Mouse (Mus musculus): ENCODE data around the gene Tmem150a. TPM values are rescaled to one million over a fixed set of nuclear protein-coding genes. Genes with fewer than 3 reads are reported as not detected.
A peak's percentile ranks its signal among the peaks of the same experiment; 100 is the strongest.

Gene Tmem150a
- total RNA-seq, 2 experiments from 2014 or later = 18.8 to 20.9 TPM

DNA sequence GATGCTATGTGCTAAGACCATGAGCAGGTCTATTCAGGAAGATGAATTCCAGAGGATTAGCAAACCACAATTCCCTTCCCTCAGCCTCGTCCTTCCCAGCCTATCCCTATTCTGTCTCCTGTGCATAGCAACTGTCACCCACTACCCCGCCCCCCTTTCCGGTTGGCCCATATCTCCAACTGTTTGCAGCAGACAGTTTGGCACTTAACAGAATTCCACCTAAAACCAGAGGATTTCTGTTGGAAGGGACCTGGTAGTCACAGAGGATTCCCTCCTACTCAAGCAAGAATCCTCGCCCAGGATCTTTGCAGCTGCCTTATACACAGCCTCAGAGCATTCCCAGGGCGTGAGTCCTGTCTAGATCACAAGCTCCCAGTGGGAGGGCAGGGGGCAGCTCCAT, 15.9 kb downstream of the Tmem150a start:
- peak in 1 of 2 experiments; percentile 40 for DNase-seq (ENCODE audit: low spot score in 2 of 2)

DNA sequence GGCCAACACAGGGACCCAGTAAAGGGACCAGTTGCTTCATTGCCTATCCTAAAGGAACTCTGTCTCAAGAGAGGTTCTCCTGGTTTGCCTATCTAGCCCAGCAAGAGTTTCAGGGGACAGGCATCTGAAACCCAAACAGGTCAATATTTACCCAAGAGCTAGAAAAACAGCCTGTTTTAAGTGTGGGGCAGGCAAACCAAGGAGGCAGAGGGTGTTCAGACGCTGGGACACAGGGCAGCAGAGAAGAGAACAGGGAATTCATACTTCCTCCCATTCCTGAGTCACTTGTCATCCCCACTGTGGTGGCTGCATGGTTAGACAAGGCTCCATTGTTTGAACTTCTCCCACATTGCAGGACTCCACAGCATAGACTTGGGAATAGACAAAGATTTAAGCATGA, 16.3 kb downstream of the Tmem150a start:
- DNase-seq (ENCODE audit: low spot score in 2 of 2) = no peak

DNA sequence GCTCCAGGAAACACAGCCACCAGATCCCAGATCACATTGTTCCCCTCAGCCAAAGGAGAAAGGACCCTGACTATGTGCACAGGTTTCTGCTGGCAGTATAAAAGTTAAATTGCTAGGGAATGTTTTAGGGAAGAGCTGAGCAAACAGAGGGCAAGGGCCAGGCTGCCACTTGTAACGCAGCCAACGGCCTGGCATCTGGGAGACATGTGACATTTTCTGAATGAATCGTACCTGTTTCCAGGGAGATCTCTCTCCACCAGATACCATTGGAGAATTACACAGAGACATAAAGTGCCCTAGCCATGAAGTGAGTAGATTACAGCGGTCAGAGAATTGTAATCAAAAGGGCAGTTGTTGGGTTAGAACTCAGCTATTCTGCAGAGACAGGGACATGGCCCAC, 17.9 kb downstream of the Tmem150a start:
- DNase-seq (ENCODE audit: low spot score in 2 of 2) = no peak

DNA sequence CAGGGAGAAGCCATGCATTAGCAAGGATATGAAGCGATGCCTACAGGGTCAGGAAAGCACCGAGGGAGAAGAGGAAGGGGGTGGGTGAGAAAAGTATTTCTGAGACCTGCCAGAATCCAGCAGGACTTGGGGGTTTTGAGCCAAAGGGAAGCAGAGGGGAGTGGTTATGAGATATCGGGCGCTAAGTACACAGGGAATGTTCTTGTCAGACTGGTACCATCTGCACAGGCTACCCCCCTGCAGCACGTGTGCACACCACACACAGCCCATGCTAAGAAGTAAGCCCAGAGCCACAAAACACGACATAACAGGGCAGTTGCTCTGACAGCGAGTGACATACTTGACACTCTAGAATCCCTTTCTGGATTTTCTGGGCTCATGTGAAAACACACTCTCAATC, 19.0 kb downstream of the Tmem150a start:
- DNase-seq (ENCODE audit: low spot score in 2 of 2) = no peak

DNA sequence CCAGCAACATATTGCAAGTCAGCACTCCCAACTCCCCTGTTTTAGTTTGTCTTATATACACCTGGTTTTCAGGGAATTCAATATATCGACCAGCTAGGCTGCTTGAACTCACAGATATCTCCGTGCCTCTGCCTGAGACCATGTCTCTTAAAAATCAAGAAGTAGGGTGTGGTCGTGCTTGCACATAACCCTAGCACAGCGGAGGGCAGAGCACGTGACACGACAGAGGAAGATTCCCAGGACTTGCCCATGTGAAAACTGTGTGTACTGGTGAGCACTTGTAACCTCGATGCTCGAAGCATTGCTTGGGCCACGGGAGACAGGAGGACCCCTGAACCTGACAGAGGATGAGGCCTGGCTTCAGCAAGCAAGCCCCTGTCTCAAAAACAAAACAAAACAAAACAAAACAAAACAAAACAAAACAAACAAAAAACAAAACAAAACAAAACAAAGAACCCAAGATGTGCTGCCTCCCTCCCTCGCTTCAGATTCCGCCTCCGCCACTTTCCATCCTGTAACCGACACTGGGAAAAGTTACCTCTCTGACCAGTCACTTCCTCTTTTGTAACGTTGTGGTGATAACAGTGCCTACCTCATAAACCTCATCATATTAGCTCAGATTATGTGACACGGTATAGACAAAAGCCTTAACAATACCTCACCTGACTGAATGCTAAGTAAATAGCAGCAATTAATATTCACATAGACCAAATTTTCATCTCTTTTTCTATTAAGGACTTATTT, 19.7 kb downstream of the Tmem150a start:
- no peak for DNase-seq (ENCODE audit: low spot score in 2 of 2)

DNA sequence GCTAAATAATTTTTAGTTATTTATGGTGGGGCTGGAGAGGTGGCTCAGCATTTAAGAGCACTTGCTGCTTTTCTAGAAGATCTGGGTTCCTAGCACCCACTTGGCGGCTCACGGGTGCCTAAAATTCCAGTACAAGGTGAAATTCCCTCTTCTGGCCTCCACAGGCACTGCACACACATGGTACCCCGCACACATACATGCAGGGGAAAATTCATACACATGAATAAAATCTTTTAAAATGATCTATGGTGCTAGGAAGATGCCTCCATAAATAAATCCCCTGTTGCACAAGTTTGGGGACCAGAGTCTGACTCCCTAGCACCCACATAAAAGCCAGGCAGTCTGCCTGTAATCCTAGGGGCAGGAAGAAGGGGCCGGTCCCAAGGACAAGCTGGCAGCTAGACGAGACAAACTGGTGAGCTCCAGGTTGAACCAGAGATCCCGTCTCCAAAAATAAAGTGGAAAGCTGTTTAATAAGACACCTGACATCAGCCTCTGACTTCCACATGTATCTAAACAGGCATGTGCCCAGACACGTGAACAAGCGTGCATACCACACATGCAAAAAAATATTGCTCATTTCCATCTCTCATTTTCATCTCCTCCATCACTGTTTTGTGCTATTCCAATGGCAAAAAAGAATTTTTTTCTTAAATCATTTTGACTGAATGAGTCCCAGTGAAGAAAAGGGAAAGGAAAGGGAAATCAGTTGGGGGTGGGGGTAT, 23.4 kb downstream of the Tmem150a start:
- no peak for DNase-seq (ENCODE audit: low spot score in 2 of 2)

DNA sequence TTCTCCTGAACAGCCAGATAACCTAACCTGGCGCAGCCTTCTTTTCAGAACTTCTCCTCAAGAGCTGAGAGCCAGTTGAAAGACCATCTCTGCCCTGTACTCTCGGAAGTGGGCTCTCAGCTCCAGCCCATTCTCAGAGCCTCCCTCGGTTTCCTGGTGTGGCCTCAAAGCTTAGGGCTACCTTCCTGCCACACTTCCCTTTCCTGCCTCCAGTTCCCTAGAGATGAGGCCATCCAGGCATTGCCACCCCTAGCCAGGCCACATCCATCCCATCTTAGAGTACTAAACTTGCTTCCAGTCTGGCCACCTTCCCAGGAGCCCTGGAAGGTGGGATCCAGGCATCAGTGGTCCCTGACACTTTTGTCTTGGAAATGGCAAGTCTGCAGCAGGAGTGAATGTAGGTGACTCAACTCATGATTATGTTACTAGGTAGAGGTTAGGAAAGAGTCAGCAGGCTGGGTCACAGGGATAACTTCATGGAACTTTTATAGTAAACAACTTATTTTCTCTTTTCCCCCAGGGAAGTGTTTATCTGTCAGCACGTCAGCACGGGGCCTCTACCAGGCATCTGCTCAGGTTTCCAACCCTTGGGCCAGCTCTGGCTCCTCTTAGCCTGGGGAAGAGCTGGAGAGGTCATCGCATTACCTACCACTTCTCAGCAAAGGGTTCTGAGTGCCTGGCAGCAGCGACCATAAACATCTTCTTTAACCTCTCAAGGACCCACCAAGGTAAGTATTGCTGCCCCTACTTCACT, 24.3 kb downstream of the Tmem150a start:
- DNase-seq (ENCODE audit: low spot score in 2 of 2) = no peak

DNA sequence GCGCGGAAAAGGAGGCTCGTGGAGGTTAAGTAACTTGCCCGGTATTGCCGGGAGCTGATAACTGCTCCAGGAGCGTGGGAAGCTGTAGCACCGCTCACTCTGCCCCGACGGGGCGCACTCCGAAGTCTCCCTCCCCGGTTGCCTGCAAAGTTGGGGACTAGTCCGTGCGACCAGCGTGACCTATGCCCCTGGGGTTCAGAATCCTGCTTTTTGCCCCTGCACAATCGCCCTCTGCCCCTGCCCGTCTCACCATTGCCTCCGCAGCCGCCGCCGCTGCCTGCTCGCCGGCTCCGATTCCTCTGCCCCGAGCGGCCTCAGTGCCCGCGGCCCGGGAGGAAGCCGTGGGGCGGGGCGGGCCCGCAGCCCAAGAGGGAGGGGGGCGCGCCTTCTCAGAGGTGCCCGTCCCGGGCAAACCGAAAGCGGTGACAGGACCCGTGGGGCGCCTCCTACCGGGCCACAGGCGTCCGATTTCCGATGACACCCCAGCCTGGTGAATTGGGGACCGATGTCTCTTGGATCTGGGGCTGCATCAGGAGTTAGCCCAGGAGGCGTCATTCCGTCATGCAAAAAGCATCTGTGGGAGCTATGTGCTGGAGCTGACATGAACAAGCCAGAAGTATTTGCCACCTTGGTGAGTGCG, 25.0 kb downstream of the Tmem150a start, which contains the start of gene Vamp5:
Gene Vamp5 (minus strand): TSS at position 338 of the 640 bp plus-strand sequence.
- peak in 1 of 2 experiments; percentile 68 for DNase-seq (ENCODE audit: low spot score in 2 of 2)

DNA sequence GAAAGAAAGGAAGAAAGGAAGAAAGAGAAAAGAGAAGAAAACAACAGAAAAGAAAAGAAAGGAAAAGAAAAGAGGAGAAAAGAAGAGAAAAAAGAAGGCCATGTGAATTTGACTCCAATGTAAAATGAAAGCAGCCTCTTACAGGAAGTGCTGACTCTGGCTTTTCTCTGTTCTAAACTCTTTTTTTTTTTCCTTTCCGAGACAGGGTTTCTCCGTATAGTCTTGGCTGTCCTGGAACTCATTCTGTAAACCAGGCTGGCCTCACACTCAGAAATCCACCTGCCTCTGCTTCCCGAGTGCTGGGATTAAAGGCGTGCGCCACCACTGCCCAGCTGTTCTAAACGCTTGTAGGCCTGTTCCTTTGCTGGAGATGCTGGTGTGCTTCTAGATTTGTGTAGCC, 27.2 kb downstream of the Tmem150a start:
- DNase-seq (ENCODE audit: low spot score in 2 of 2) = no peak

DNA sequence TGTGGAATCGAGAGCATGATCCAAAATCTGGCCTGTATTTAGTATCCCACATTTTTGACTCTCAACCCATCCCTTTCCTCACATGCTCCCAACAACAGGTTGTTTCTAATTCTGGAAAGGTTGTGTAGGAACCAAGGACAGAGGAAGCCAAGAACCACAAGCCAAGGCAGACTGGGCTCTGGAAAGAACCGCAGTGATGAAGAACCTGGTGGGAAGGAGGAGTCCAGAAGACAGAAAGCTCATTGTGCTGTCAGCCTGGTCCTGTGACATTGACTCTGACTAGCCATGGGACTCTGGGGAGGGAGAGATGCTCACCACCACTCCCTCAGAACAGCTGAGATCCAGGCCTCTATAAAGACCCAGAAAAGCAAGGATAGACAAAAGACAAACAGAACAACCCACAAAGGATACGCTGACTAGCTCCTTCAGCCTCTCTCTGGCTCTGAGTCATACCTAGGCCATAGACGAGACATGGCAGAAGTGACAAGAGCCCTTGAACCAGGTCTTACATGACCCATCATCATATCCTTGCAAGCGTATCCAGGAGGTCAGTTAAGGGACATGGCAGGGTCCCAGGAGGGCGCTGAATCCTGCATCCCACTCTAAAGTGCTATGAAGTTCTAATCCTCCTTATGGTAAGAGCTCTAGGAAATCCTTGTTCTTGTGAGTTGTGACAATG, 28.0 kb downstream of the Tmem150a start:
- no peak for DNase-seq (ENCODE audit: low spot score in 2 of 2)

DNA sequence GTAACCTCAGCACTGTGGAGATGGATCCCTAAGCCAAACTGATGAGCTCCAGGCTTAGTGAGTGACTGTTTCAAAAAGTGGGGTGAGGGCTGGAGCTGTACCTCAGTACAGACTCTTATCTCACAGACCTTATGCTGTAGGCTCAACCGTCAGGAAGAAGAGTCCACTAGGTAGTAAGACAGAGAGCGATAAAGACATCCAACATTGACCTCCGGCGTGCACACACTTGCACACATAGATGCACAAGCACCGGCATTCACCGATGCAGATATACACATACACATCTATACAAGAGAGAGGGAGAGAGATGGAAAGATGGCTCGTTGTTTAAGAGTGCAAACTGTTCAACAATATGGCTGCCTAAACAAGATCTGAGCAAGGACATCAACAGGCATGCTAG, 28.7 kb downstream of the Tmem150a start:
- DNase-seq (ENCODE audit: low spot score in 2 of 2) = no peak

DNA sequence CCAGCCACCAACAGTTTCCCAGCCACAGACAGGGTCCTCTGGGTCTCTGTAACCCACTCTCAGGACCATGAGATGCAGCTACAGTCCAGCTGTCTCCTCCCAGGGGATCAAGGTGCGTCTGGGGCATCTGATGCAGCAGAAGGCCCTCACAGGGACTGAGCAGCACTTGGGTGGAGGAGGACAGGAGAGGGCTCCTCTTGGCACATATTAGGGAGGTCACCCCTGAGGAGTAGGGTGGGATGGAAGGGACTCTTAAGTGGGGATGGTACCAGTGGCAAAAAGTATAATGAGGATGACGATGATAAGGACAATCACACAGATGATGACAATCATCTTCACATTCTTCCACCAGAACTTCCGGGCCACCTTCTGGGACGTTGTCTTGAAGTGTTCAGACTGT, 30.0 kb downstream of the Tmem150a start:
- no peak for DNase-seq (ENCODE audit: low spot score in 2 of 2)

DNA sequence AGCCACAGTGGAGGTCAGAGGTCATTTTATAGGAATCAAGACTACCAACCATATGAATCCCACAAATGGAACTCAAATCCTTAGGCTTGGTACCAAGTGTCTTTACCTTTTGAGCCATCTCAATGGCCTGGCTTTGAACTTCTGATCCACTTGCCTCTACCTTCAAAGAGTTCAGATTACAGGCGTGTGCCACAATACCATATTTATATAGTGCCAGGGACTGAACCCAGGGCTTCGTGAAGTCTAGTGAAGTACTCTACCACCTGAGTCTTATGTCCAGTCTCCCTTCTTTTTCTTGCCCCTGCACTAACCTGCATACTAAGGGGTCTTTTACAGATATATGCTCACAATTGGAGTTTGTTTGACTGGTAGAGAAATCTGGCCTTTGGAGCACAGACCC, 31.3 kb downstream of the Tmem150a start:
- DNase-seq (ENCODE audit: low spot score in 2 of 2) = no peak

DNA sequence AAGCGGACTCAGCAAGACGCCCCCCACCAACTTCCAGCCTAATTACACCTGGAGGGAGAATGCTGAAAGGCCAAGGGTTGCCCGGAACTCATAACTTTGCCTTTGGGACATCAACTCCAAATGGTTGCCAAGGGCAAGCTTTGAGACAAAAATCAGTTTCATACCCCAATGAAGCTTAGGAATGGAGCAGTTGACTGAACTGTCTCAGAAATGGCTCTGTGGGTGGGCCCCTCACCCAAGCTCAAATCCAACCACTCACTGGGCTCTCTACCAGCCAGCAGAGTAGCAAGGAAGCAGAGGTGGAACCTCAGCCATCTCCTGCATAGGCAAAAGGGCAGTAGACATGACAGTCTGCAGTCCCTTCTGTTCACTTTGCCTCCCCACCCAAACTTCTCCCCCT, 32.6 kb downstream of the Tmem150a start:
- DNase-seq (ENCODE audit: low spot score in 2 of 2) = no peak

DNA sequence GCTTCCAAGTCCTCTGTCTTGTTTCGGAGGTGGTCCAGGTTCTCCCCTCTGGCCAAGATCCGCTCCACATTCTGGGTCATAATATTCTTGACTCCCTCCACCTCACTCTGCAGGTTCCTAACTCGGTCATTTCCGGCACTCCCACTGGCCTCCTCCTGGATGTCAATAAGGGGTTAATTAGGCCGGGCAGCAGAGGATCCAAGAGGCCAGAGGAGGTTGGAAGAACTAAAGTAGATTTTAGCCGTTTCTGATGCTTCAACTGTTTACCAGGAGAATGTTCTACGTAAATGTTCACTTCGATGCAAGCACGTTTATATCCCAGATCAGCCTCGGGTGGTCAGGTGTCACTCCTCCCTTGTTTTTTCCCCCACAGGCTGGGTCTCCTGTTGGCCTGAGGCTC, 33.0 kb downstream of the Tmem150a start:
- DNase-seq (ENCODE audit: low spot score in 2 of 2) = no peak

DNA sequence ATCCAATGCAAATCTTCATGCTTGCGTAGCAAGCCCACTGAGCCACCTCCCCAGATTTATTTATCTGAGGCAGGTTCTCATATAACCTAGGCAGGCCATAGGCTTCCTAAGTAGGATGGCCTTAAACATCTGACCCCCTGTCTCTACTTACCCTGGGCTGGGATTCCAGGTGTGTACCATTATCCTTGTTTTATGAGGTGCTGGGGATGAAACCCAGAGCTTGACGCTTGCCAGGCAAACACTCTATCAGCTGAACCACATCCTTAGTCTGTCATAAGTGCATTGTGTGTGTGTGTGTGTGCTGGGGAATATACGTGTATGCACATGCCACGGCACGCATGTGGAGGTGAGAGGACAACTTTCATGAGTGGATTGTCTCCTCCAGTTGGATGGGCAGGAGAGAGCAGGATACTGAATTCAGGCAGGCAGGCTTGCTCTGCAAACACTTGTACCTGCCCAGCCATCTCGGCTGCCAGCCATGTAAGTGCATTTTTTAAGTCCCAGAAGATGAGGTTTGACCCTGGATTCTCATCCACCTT, 33.6 kb downstream of the Tmem150a start:
- no peak for DNase-seq (ENCODE audit: low spot score in 2 of 2)

DNA sequence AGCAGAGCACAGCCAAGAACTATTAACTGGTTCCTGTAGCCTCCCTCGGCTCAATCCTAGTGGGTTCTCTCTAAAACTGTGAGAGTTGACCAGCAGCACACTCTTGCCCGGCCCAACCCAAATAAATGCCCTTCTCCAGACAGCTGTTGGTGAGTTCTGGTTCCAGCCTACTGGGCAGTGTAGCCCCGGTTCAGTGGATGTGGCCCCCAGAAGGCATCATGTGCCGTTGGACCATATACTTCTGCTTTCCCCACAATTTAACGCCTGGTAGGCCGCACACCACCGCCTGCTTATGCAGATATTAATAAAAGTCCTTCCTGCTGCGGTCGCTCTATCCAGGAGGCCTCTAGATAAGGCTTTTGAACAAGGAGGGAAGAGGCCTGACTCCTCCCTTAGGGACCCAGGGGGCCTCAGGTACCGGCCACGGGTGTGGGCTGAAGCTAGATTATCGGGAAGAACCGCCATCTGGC, 34.3 kb downstream of the Tmem150a start:
- peak in 1 of 2 experiments; percentile 23 for DNase-seq (ENCODE audit: low spot score in 2 of 2)

DNA sequence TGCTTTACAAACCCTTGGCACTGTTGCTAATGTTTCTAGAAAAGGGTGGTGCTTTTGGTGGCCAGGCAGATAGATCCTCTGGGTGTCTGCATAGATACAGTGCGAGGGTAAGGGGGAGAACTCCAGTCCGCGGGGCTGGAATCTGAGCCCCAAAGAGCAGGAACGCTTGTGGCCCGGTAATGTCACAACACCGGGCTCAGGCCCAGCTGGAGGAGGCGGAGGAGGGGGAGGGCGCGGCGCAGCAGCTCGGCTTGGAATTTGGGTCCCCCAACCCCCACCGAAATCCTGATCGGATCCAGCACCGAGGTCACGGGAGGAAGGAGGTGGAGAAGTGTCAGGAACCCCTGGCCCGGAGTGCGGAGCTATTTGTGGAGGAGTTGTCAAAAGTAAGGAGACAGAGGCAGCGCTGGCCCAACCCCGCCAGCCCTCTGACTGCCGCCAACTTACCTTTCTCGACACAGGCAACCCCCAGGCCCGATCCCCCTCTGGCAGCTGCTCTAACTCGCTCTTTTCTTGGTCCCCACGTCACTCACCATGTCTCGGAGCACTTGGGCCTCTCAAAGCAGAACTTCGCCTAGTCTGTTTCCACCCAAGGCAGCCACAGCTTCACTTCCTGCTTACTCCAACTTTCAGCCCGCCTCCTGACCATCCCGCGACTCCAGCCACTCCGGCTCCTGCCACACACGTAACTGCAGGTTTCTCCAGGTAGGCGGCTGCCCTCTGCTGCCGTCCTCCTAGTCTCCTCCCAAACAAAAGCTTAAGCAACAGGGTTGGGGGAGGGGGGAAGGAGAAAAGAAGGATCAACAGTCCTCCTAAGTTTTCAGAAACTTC, 34.9 kb downstream of the Tmem150a start, which contains the start of gene Vamp8:
Gene Vamp8 (minus strand): TSS at position 763 of the 831 bp plus-strand sequence.
- DNase-seq (ENCODE audit: low spot score in 2 of 2) = peak; percentile 62 to 67

DNA sequence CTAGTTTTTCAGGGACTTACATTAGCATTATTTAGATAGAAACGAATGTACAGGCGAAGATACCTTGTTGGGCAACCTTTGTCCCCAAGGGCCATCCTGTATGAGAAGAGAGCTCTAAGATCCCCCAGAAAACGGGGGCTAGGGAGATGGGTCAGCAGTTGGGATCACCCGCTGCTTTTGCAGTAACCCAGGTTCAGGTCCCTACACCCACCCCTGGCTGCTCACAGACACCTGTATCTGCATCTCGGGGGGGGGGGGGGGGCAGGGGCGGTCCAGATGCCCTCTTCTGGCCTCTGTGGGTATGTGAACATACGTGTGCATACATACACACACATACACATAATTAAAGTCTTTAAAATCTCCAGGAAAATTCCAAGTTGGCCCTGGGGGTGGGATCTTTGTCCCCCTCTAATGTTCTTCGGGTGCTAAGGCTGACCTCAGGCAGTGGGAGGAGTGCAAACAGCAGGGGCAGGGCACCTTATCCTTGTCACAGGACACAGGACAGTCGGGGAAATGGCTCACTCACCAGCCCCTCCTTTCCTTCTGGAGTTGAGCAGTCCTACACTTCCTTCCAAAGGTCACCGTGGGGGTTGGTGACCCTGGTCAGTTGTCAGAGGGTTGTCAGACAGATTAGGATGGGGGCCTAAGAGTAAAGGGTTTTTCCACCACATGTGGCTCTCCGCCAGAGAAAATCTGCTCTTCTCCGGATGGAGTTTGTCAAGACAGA, 35.7 kb downstream of the Tmem150a start:
- no peak for DNase-seq (ENCODE audit: low spot score in 2 of 2)
